Mouse (Mus musculus) regulatory T cell (primary cell): Measurements from ENCODE around the gene Ankrd55.

Experiments used
- in situ Hi-C: fragments of 300-600 bp; cut with MboI, MseI; formaldehyde crosslinking; loops from one replicate; pipeline ENCODE4 v1.15.1; 2025; ENCODE audit warnings: high pct_unique_total_duplicates

The Ankrd55 gene

DNA sequence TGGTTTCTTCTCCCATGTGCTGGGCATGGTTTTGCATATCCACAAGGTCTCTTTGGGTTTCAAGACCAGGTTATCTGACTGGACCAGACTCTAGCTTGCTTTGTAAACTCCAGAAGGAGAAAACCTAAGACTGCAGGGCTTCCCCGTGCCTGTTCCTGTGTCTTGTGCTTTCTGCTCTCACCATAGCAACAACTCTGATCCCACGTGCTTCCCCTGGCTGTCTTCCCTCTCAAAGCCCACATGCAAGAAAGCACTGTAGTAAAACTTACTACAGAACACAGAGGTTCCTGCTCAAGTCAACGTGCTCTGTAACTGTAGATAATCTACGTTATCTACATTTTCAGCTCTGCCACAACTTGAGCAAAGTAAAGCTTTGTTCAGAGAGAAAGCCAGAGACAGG is 4.2 kb downstream of the Ankrd55 start:
- in situ Hi-C loops, result no loop called here

DNA sequence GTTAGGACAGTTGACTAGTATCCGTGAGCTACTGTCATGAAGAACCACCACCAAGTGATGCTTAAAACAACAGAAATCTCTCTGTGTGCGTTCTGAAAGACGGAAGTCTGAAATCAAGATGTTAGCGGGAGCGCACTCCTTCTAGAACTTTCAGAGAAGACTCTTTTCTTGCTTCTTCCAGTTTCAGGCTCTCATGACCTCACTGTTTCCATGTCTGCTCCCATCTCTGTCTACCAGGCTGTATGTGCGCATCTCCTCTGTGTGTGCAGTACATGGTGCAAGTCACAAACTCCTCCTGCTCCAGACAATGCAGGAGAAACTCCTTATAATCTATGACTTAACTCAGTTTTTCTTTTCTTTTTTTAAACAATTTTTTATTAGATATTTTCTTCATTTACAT is 4.8 kb downstream of the Ankrd55 start:
- in situ Hi-C loops, result no loop called here

DNA sequence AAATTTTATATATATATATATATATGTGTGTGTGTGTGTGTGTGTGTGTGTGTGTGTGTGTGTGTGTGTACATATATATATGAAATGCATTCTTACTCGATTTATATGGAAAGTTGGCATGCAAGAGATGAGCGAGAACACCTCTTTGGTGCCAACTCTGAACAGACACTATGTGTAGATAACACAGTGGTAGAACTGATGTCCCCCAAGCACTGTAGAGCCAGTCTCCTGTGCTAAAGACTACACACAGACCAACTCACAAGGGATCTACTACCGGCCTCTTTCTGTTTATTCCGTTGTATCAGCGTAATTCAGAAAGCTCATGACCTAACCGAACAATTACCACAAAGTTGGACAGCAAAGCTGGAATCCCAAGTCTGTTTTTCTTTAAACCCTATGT is 6.2 kb downstream of the Ankrd55 start:
- in situ Hi-C loops, result no loop called here

DNA sequence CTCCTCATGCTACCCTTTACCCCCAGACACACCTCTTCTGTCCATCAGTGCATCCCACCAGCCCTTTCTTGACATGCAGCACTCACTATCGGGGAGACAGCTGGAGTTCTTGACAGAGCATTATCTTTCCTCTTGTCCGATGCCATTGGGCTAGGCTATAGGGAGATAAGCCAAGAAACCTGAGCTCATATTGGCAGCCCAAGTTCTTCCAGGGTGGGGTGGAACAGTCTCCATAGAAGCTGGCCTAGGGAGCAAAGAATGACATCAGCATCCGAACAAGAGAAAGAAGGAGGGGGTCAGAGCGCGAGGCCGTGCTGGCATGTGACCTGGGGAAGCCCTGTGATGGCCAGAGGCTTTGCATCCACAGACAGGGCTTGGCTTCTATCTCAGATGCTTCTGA is 9.5 kb downstream of the Ankrd55 start:
- in situ Hi-C loops, result no loop called here

DNA sequence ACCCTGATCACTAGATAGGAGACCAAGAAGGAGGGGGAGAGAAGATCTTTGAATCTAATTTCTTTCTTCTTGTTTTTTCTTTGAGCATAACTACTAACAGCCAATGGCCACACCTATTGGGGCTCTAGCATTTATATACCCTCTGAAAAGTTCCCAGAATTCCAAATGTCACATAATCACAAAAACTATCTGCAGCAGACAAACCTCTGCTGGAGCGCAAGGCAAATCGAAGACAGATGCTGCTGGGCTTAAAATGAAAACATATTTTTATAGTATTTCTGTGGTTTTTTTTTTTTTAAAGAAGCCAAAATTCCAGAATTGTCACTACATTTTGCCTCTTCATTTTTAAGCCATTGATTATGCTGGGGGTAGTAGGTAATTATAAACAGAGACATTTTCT is 15.2 kb downstream of the Ankrd55 start:
- in situ Hi-C loops, result loop anchor here (25.0 kb wide), 1 partner anchor 109 kb away; no protein-coding TSS in a partner anchor

DNA sequence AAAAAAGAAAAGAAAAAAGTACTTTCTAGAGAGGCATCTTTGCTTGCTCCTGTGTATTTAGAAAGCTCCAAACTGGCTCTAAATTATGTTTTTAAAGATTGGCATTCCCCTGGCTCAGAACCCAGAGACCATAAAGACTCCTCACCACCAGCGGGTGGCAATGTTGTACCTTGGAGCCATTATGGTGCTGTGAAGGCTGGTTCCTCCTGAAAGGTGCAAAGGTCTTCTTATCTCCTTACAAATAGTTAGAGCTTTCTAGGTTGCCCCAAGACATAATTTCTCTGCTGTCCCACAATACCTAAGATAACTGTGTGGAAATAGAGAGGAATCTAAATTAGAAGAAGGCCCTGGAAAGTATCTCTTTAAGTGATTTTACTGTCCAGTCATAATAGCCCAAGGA is 20.4 kb downstream of the Ankrd55 start:
- in situ Hi-C loops, result loop anchor here (25.0 kb wide), 1 partner anchor 104 kb away; no protein-coding TSS in a partner anchor

DNA sequence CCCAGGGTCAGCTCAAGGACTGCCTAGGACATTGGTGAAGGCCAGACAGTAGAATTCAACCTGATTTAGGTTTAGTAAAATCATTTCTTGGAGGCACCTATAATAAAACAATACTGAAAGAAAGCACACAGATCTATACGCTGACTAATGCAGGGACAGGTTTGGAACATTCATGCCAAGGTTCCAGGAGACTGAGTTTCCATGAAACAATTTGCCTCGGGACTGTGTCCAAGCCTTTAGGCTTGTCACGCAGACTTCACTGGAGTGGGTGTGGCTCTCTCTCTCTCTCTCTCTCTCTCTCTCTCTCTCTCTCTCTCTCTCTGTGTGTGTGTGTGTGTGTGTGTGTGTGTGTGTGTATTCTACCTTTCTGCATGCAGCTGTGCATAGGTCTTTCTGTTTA is 23.4 kb downstream of the Ankrd55 start:
- in situ Hi-C loops, result loop anchor here (25.0 kb wide), 1 partner anchor 101 kb away; no protein-coding TSS in a partner anchor

DNA sequence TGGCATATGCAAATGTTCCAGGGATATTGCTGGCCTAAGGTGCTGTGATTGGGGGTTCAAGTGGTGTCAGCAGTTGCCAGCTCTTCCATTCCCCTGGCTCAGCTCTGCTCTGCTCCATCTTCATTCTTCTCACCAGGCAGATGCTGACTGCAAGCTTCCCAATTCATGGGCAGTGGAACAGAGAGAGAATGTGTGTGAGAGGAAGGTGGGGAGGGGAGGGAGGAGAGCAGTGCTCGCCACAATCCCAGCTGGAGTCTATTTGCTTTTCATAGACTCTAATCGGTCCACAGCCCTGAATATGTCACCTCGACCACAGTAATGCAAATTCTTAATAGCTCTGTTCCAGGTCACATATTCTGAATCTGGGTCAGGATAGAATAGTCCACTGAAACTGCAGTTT is 27.2 kb downstream of the Ankrd55 start:
- in situ Hi-C loops, result loop anchor here (5.0 to 25.0 kb wide), 2 partner anchors 97 to 207 kb away; no protein-coding TSS in a partner anchor

DNA sequence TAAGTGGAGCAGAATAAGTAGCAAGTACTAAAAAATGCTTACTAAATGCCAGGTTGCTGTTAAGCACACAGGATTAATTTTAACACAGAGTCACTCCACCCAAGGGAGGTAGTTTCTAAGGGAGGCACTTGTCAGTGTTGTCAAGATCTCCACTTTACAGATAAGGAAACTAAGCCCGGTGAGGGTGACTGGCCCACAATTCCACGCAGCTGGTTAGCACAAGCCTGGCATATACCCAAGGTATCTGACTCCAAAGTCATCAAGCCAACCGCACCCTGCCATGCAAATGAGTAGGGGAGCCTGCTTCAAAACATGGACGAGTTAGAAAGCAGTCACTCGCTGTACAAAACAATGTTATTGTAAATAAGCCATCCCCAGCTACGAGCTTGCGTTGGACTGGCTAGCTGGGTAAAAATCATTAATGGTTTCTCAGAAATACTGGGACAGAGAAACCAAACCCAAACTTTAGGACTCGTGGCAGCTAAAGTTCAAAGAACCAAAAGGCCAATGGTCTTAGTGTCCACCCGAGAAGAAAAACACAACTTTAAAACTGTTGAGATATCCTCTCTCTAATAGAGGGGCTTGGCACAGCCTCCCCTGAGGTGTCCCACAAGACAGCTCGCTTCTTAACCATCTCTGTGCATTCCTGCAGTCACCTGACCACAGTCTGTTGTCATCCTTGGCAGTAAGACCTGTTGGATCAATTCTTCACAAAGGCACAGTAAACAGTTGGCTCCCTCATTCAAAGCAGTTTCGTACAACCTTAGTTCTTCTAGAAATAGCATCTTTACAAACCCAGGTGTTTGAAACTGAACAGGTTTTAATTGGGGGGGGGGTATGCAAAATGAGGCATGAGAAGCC is 28.6 kb downstream of the Ankrd55 start:
- in situ Hi-C loops, result loop anchor here (5.0 to 25.0 kb wide), 2 partner anchors 95 to 205 kb away; no protein-coding TSS in a partner anchor

DNA sequence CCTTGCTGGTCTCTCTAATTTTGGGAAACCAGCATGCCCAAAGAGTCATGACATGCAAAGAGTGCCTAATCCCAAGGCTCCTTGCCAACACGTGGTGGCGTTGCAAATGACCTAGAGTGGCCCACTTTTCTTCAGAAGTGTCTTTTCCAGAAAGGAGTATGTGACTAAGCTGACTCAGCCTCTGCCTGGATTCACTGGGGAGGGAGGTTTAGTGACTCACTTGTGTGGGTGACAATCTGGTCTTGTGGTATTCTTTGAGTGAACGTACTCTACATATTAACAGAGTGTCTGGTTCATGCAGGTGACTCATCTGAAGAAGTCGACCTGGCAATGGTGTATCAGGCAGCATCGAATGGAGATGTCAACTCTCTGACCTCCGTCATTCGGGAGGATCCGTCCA is 29.9 kb downstream of the Ankrd55 start:
- in situ Hi-C loops, result loop anchor here (5.0 to 25.0 kb wide), 2 partner anchors 94 to 204 kb away; no protein-coding TSS in a partner anchor

DNA sequence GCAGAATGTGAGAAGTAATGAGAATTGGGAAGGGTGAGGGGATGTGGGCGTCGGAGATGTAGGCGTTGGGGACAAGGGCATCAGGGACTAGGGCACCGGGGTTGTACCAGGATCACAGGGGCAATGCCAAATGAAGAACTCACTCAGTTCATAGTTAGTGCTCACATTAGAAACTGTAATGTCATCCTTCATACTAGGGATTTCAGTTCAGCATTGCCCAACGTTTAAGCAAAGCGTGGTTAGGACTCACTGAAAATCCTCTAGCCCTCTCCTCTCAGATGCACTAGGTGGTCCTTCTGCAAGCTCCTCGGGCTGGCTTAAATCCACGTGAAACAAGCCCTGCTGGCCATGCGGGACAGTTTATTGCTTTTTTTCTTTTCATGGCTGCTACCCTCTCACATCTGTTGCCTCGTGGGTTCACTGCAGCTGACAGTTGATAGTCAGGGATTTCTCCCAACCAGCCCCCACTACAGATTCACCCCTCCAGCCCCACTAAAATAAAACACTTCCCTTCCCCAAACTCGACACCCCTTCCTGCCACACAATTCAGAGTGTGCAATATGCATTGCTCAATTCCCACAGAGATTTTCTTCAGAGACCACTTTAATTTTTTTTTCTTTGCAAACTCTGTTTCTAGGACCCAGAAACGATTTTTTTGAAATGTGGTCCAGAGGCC is 35.5 kb downstream of the Ankrd55 start:
- in situ Hi-C loops, result loop anchor here (25.0 kb wide), 1 partner anchor 89 kb away; no protein-coding TSS in a partner anchor

DNA sequence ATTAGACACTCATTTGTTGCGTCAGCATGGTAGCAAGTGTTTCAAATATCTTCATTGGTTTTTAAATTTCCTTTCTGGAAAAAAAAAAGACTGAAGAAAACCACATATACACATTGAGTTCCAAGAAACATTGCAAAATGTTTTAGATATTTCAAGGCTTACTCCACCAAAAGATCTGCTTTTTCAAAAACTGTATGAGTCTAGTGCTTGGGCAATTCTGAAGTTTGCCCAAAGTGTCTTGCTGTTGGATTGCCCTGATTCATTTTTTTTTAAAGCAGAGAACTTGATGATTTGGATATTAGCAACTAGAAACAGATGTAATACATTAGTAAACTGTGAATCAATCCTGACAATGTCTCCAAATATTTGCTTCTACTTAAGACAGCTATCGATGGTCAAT is 36.9 kb downstream of the Ankrd55 start:
- in situ Hi-C loops, result no loop called here

DNA sequence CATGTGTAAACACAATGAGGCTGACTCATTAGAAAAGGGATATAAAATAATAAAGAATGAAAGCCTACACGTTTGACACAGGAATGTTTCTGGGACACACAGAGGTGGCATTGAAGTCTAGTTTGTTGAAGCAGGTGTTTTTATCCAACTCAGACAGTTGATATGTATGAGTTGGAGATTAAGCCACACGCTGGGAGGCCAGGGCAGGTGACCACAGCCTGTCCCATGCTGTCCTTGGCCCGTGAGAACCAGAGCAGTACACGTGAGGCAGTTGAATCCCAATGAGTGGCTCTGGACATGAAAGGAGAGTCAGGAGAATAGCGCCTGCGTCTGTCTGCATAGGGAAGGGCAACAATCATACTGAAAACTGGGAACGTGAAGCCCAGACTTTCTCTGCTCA is 38.2 kb downstream of the Ankrd55 start:
- in situ Hi-C loops, result no loop called here

DNA sequence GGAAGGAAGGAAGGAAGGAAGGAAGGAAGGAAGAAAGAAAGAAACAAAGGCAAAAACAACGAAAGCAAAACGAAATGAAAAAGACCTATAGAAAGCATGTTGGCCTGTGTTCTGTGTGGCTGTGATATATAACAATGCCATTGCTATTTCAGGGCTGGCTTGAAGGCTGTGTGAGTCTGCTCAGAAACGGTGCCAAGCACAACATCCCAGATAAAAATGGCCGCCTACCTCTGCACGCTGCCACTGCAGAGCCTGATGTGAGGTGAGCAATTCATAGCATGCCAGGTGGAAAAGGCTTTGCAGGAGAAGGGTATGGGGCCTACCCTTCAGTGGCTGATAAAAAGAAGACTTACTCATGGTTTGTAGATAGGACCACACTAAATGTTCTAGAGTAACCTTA is 38.7 kb downstream of the Ankrd55 start:
- in situ Hi-C loops, result no loop called here

DNA sequence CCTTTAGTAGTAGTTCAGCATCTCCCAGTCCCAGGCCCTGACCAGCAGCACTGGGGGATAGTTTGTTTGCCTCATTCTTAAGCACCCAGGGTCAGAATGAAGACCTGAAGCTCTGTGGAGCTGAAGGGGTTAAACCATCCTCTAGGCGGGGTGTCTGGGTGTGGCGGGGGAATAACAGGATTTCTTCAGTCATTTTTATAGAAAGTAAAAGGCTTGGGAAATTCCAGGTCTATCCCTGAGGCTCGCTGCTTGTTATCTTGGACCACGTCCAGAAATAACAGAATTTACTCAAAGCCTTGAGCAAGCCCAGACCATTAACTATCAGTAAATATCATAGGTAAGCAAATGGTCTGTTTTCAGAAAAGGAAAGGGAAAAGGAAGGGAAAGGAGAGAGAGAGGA is 39.3 kb downstream of the Ankrd55 start:
- in situ Hi-C loops, result no loop called here

DNA sequence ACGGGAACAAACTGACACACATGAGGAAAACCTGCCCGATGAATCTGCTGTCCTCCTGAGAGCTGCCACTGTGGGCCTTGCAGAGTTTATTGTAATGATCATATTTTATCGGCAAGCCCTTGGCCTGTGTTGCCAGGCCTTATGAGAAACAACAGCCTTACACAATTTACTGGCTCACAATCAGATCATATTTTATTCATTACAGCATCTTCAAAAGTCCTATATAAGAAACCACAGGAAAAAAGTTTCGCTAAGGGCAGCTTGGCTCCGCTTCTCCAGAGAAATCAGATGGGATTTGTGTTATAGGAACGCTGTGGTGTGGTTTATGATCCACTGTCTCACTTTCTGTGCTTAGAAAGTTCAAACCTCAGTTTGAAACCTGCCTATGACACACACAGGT is 42.0 kb downstream of the Ankrd55 start:
- in situ Hi-C loops, result no loop called here

DNA sequence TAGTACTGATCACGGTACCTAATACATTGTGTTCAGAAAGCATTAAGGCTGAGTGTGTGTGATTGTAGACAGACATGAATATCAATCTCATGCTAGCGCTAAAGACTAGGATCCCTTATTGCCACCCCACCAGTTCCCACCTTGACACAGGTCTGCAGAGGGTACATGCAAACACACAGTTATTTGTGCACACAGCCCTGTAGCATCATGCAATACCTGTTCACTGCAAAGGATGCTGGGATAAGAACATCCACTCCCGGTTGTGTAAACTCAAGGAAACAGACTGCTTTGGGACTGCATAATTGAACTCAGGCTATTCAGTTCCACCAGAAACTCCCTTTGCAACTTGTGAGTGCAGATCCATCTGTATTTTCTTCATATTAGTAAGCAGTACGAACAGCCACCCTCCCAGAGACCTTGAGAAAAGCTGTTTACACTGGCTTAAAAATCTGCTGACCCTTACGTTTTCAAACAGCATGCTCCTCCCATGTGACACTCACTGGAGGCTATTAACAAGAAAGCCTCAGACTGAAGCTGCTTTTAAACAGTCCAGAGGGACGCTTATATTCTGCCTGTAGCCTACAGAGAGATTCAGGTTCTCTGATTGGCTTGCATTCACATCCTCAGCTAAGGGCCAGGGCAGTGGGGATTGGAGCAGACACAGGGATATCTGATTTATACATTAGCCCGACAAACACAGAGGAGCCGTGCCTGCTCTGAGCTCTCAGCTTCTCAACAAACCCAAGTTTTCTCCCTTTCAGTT is 42.8 kb downstream of the Ankrd55 start:
- in situ Hi-C loops, result no loop called here

DNA sequence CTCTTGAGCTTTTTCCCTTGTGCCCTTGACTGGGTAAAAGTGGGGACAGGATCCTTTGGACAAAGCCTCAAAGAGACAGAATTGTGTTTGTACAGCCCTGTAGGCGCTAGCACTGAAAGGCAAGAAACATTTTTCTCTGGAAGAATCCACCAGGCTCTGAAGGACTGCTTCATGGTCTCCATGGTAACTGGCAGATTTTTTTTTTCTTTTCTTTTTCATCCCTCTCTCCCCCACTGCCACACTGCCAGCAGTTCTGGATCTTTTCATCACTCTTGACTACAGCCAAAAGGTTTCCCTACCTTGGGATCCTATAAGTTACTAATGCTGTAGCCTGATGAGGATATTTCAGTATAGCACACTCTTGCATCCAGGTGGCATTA is 43.4 kb downstream of the Ankrd55 start:
- in situ Hi-C loops, result no loop called here

DNA sequence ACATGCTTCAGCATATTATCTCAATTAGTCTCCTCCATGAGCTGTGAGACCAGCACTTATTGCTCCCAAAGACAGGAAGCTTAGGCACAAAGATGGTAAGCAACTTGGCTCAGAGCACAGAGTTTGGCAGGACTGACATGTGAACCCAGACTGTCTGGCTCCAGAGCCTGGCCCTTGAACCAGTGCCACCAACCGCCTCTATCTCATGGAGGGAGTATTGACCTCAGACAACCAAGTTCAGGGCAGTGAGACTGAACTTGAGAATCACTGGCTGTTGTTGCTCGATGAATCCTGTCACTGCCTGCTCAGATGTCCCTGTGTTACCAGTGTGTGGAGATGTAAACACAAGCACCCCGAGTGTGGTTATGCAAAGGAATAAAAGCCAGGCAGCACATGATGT is 47.3 kb downstream of the Ankrd55 start:
- in situ Hi-C loops, result no loop called here

DNA sequence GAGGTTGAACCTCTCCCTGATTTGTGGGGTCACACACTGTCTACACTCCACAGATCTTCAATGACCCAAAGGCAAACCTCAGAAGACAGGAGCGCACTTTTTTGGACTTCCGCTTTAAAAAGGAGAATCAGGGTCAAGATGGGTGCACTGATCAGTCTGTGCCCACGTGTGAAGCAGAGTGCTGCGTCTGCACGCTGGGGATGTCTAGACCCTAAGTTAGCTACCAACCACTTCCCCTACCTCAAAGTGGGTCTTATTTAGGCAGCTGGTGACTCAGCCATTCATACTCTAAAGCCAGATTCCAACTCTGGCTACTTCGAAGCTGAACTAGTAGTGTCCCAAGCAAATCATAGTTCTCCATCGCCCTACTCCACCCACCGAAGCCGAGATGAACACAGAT is 48.9 kb downstream of the Ankrd55 start:
- in situ Hi-C loops, result no loop called here

DNA sequence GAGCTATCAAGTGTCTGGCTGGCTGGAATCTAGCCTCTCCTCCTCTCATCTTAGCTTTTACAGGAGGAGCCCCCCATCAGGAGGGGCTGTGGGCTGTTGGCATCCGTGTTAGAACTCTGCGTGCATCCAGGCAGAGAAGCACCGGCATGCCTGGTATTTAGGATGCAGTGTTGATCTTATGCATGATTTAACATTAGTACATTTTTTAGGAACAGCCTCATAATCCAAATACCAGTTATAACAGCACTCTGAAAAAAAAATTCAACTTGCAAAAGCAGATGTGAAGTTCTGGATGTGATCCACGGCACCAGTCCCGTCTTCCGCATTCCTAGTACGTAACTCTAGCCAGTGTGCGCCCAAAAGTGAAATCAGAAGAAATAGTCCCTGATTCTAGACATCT is 52.0 kb downstream of the Ankrd55 start:
- in situ Hi-C loops, result no loop called here

DNA sequence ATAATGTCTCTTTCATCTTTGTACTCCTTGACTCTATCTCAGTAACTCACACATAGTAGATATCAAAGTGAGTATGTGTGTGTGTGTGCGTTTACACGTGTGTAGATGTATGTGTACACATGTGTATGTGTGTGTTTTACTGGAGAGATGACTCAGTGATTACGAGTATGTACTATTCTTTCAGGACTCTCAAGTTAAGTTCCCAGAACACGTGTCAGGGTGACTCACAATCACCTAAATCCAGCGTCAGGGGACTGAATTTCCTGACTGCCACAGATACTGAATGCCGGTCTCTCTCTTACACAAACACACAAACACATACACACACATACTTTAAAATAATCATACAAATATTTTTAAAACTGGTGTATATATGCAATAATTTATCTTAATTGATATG is 52.5 kb downstream of the Ankrd55 start:
- in situ Hi-C loops, result no loop called here
